Mouse (Mus musculus) neural tube, embryonic 15.5 days (tissue): Measurements from ENCODE around the gene Fhit. TPM values are rescaled to one million over a fixed set of nuclear protein-coding genes. Genes with fewer than 3 reads are reported as not detected.
"Not testable (repeated sequence)": the region's sequence is repeated elsewhere in the genome, so short reads cannot be mapped to it uniquely, and the experiment has no call there.

Source experiments
- ATAC-seq: fragments of 200-750 bp; cut with Nextera tagmentation; 2 replicates; pipeline ENCODE4 v1.8.0; 2017; ENCODE audit warnings: mild to moderate bottlenecking, moderate TSS enrichment, moderate library complexity; ENCODE audit not compliant: low FRiP score
- H3K27ac ChIP-seq: fragments of 300-500 bp; sonication (generic); replicated peaks from 2 replicates; pipeline ENCODE4 v1.5.1; 2015; ENCODE audit warnings: mild to moderate bottlenecking, inconsistent platforms
- H3K27me3 ChIP-seq: fragments of 300-500 bp; sonication (generic); replicated peaks from 2 replicates; pipeline ENCODE4 v1.6.1; 2015; ENCODE audit warnings: inconsistent platforms
- H3K36me3 ChIP-seq: fragments of 300-500 bp; sonication (generic); 2 replicates; pipeline ENCODE4 v1.6.1; 2015; ENCODE audit warnings: inconsistent platforms
- H3K4me1 ChIP-seq: fragments of 300-500 bp; sonication (generic); 2 replicates; pipeline ENCODE4 v1.6.1; 2015; ENCODE audit warnings: inconsistent platforms
- H3K4me2 ChIP-seq: fragments of 300-500 bp; sonication (generic); 2 replicates; pipeline ENCODE4 v1.6.1; 2015; ENCODE audit warnings: inconsistent platforms, mild to moderate bottlenecking, moderate library complexity
- H3K4me3 ChIP-seq: fragments of 300-500 bp; sonication (generic); replicated peaks from 2 replicates; pipeline ENCODE4 v1.5.1; 2015; ENCODE audit warnings: mild to moderate bottlenecking, inconsistent platforms
- H3K9ac ChIP-seq: fragments of 300-500 bp; sonication (generic); replicated peaks from 2 replicates; pipeline ENCODE4 v1.6.1; 2015; ENCODE audit warnings: mild to moderate bottlenecking, inconsistent platforms
- H3K9me3 ChIP-seq: fragments of 300-500 bp; sonication (generic); replicated peaks from 2 replicates; pipeline ENCODE4 v1.6.1; 2016; ENCODE audit warnings: inconsistent platforms
- WGBS: fragments of 180-500 bp; shearing (Covaris S2); methylation state at CpG from one replicate; pipeline ENCODE4 v1.1.7; 2015; ENCODE audit warnings: mixed read lengths; 5-methylcytosine and 5-hydroxymethylcytosine counted together
- polyA plus RNA-seq: library from polyadenylated mRNA; unstranded; fragments of >200 nt; fragmentation: Nextera tagmentation; extraction: Ambion mirVana; gene quantifications from 2 replicates; pipeline ENCODE4 v1.2.1, GENCODE M21; 2015

Gene Fhit
- polyA plus RNA-seq, 1 experiment from 2014 or later: 7.5 TPM

DNA sequence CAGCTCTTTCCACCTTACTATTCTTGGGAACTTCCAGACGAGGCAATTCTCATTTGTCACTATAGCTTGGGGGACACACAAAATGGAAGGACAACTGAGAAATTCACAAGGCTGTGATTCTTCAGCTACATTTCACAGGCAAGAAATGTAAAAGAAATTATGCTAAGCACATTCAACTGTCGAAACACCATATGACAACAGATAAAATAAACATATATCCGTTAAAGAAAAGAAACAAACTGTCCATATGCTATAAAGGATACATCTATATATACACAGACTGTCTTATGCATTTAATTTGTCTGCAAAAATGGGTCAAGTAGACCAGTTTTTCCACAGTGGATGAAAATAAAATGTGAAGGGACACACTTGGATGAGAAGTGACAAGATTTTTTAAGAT, 76.2 kb downstream of the Fhit start:
- Histone ChIP-seq H3K4me3 (no peak overlapping the region), H3K4me2 (no peak overlapping the region), H3K4me1 (no peaks in the 10 kb centered on the region), H3K9ac (no peak overlapping the region), H3K36me3 (no peaks in the 10 kb centered on the region), H3K9me3 (no peaks in the 10 kb centered on the region), H3K27me3 (no peaks in the 10 kb centered on the region), H3K27ac (no peak overlapping the region)
- ATAC-seq: no peak
- WGBS: 88% methylated on average over 3 of the region's 3 CpGs

DNA sequence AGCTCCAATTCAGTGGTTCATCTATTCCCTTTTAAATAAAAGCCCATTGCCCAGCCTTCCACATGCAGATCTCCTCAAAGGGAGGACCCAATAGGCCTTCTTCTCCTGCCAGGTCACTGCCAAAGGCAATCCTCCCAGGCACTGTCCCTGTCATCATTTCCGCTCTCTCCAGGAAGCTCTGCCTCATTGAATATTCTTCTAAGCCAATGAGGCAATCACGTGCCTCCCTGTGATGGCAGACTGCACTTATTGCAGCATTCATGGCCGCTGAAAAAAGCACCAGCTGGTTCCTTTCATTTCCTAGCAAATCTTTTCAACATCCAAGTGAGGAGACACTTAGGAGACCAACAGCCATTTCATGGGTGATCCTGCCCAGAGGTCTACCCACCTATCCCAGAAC, 77.9 kb downstream of the Fhit start:
- WGBS: 10% methylated on average over 3 of the region's 3 CpGs
- Histone ChIP-seq H3K27ac (no peak overlapping the region), H3K4me3 (no peak overlapping the region), H3K9me3 (no peaks in the 10 kb centered on the region), H3K4me1 (no peaks in the 10 kb centered on the region), H3K36me3 (no peaks in the 10 kb centered on the region), H3K4me2 (no peak overlapping the region), H3K9ac (no peak overlapping the region), H3K27me3 (no peaks in the 10 kb centered on the region)
- no peak for ATAC-seq

DNA sequence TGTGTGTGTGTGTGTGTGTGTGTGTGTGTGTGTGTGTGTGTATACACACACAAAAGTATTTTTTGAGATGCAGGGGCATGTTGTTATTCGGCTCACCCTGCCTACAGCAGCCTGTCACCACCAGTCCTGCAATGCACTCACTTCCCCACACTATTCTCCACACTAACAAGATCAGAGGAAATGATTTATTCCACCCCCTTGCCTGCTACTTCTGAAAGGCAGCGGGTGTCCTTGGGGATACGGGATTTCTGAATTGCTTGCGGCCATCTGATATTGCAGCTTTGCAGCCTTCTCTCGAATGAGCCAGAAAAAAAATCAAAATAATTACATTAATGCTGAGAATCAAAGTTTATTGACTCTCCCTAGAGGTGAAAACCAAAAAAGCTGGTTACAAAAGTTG, 78.4 kb downstream of the Fhit start:
- ATAC-seq: no peak; the same call in 1 of the 2 replicates
- Histone ChIP-seq H3K27ac (no peak overlapping the region), H3K4me2 (no peak overlapping the region)

DNA sequence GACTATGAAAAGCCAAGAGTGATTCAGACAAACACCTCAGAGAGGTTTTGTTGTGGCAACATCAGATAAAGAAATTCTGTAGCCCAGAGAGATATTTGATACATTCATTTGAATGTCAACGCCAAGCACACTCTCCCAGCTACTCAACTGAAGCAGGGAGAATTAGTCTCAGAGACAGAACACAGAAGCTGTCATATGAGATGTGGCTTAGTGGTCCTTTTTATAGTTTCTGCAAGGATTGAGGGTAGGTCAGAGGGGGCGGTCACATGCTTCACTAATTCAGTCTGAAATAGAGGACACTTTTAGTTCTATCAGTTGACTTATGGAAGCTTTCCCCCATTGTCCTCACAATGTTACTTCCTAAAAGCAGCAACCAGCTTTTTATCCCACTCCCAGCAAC, 98.2 kb downstream of the Fhit start:
- no peak for ATAC-seq
- H3K27me3 ChIP-seq: no peaks in the 10 kb centered on the region
- H3K4me2 ChIP-seq: no peak overlapping the region
- H3K27ac ChIP-seq: no peak overlapping the region
- no peaks in the 10 kb centered on the region for H3K4me1 ChIP-seq
- no peaks in the 10 kb centered on the region for H3K9me3 ChIP-seq
- H3K9ac ChIP-seq: no peak overlapping the region
- H3K4me3 ChIP-seq: no peak overlapping the region
- WGBS: 54% methylated on average over 2 of the region's 2 CpGs
- no peaks in the 10 kb centered on the region for H3K36me3 ChIP-seq

More for the DNA sequence above, 78.4 kb downstream of the Fhit start:
- no peaks in the 10 kb centered on the region for H3K9me3 ChIP-seq
- no peaks in the 10 kb centered on the region for H3K4me1 ChIP-seq
- H3K27me3 ChIP-seq: no peaks in the 10 kb centered on the region
- 33% methylated on average over 5 of the region's 5 CpGs for WGBS
- no peak overlapping the region for H3K9ac ChIP-seq
- H3K4me3 ChIP-seq: no peak overlapping the region
- H3K36me3 ChIP-seq: no peaks in the 10 kb centered on the region

DNA sequence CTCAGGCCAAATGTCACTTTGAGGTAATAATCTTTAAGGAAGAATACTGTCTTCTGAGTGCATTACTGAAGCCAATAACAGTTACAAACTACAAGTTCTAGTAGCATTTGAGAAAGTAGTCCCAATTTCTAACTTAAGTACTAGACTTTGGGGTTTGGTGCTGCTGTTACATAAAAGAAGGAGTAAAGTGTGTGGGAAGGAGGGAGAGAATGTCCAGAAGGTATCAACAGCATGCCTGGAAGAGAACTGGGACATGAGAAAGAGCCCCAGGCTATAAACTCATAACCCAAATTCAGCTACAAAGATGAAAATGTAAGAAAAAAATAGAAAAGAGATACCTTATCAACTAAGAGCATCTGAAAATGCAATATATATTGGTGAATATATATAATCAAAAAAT, 101.6 kb downstream of the Fhit start:
- no peak for ATAC-seq

DNA sequence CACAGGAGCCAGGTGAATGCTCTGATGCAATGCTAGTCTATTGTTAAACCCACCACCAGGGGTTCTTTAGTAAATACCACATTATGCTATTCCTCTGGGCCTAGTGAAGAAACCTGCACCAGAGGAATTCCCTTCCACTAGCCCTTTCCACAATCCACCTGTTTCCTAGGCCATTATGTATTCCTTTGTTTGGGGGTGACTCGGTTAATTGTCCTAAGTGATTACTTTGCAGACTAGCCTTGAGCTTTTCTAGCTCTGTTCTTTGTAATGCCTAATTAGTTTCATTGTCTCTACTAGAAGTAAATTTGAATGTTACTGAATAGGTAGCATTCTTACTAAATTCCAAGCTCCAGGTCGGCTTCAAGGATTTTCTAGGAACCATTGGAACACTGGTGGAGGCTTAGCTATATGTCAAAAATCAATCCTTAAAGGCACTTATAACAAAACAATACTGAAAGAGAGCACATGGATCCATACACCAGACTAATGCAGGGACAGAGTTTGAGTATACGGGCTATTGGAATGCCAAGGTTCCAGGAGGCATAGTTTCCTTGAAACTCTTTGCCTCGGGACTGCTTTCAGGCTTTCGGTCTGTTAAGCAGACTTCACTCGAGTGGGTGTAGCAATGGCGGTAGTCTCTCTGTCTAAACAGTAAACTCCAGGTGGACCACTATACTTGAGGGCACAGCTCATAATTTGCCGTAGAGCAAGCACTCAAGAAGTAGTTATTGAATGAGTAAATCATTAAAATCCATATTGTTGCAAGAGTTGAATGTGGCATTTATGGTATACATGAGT, 122.1 kb downstream of the Fhit start:
- H3K4me1 ChIP-seq, H3K4me2 ChIP-seq, H3K4me3 ChIP-seq, H3K36me3 ChIP-seq, H3K9me3 ChIP-seq, H3K27me3 ChIP-seq, H3K27ac ChIP-seq, ATAC-seq, H3K9ac ChIP-seq: not testable (repeated sequence)
- WGBS: 66% methylated on average over 8 of the region's 8 CpGs

More for the DNA sequence above, 101.6 kb downstream of the Fhit start:
- Histone ChIP-seq H3K27ac (no peak overlapping the region), H3K36me3 (no peaks in the 10 kb centered on the region), H3K4me2 (no peak overlapping the region), H3K9ac (no peak overlapping the region), H3K4me3 (no peak overlapping the region), H3K27me3 (no peaks in the 10 kb centered on the region), H3K9me3 (no peaks in the 10 kb centered on the region), H3K4me1 (no peaks in the 10 kb centered on the region)

DNA sequence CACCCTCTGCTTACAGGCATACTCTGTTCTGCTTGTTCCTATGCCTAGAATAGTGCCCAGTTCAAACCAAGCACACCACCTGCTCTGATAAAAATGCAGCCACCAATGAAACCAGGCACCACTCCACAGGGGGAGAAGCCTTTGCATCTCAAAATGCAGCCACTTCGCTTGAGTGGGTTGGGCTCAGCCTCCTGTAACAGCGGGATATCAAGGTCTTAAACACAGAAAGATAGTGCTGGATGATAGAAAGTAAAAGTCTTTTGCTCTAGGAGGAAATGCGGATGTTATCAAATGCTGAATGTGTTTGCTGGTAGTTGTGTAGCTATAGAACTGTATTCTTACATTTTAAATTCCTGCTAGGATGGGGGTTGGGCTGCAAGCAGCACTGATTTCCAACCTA, 140.4 kb downstream of the Fhit start:
- no peak overlapping the region for H3K27ac ChIP-seq
- WGBS: 24% methylated on average over 3 of the region's 3 CpGs
- H3K9ac ChIP-seq: no peak overlapping the region
- no peak overlapping the region for H3K4me2 ChIP-seq
- H3K4me1 ChIP-seq: no peaks in the 10 kb centered on the region
- H3K9me3 ChIP-seq: no peaks in the 10 kb centered on the region
- ATAC-seq: no peak
- no peaks in the 10 kb centered on the region for H3K27me3 ChIP-seq
- H3K36me3 ChIP-seq: no peaks in the 10 kb centered on the region
- H3K4me3 ChIP-seq: no peak overlapping the region

DNA sequence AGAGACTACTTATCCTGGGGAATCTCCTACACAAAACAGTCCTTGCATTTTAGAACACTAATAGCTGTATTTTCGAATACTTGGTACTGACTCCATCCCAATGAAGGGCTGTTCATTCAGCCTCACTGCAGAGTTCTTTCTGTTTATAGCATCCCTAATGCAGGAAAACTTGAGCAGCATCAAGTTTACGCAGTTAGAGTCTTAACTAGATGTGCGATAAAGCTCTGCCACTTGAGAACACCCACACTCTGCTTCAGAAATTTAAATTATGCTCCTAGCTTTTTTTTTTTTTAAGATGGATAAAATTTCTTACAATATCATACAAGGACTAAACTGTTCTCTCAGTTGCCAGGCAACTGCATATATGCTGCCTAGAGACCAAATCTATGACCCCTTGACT, 183.2 kb downstream of the Fhit start:
- no peak overlapping the region for H3K9ac ChIP-seq
- H3K9me3 ChIP-seq: no peaks in the 10 kb centered on the region
- no peak overlapping the region for H3K27ac ChIP-seq
- WGBS: 93% methylated on average over 3 of the region's 3 CpGs
- ATAC-seq: no peak
- no peak overlapping the region for H3K4me3 ChIP-seq
- no peaks in the 10 kb centered on the region for H3K27me3 ChIP-seq
- H3K4me1 ChIP-seq: no peaks in the 10 kb centered on the region
- no peak overlapping the region for H3K4me2 ChIP-seq
- no peaks in the 10 kb centered on the region for H3K36me3 ChIP-seq

DNA sequence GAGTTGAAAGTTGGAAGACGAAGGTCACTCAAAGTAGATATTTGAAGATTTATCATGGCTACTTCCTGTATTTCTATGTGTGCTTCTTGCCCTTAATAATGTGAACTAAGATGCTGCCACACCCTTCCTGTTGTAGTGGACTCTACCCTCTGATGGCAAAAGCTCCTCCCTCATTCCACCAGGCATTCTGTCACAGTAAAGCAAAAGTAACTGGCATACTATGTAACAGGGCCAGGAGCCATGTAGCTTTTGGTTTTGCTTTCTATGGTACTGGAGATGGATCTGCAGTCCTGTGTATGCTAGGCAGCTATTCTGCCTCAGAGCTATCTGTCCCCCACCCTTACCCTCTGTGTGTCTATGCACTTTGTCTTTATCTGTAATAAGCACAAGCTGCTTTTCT, 220.2 kb downstream of the Fhit start:
- H3K27ac ChIP-seq: no peak overlapping the region
- 91% methylated on average over 1 of the region's 1 CpGs for WGBS
- no peaks in the 10 kb centered on the region for H3K36me3 ChIP-seq
- H3K9ac ChIP-seq: no peak overlapping the region
- no peak overlapping the region for H3K4me3 ChIP-seq
- no peaks in the 10 kb centered on the region for H3K27me3 ChIP-seq
- no peak for ATAC-seq
- no peaks in the 10 kb centered on the region for H3K9me3 ChIP-seq
- H3K4me1 ChIP-seq: no peaks in the 10 kb centered on the region
- no peak overlapping the region for H3K4me2 ChIP-seq

DNA sequence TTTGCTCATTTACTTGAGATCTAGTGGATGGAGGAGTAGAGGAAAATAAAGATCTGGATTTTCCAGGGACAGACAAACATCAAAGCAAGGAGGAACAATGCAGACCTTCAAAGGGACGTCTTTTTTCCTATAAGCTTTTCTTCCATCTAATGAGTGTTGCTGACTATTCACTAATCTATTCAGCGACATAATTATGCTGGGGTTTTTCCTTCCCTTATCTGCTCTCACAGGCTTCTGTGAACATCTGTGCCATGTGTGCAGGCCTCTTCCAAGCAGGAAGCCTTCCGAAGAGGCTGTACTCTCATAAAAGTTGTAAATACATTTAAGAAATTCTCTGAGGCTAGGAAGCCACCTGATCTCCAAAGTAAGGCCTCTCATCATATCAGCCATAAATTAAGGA, 228.2 kb downstream of the Fhit start:
- no peaks in the 10 kb centered on the region for H3K27me3 ChIP-seq
- H3K9me3 ChIP-seq: no peaks in the 10 kb centered on the region
- no peak overlapping the region for H3K9ac ChIP-seq
- H3K4me3 ChIP-seq: no peak overlapping the region
- no peak for ATAC-seq
- no peak overlapping the region for H3K27ac ChIP-seq
- H3K4me2 ChIP-seq: no peak overlapping the region
- H3K4me1 ChIP-seq: no peaks in the 10 kb centered on the region
- no peaks in the 10 kb centered on the region for H3K36me3 ChIP-seq
- WGBS: 25% methylated on average over 3 of the region's 3 CpGs

DNA sequence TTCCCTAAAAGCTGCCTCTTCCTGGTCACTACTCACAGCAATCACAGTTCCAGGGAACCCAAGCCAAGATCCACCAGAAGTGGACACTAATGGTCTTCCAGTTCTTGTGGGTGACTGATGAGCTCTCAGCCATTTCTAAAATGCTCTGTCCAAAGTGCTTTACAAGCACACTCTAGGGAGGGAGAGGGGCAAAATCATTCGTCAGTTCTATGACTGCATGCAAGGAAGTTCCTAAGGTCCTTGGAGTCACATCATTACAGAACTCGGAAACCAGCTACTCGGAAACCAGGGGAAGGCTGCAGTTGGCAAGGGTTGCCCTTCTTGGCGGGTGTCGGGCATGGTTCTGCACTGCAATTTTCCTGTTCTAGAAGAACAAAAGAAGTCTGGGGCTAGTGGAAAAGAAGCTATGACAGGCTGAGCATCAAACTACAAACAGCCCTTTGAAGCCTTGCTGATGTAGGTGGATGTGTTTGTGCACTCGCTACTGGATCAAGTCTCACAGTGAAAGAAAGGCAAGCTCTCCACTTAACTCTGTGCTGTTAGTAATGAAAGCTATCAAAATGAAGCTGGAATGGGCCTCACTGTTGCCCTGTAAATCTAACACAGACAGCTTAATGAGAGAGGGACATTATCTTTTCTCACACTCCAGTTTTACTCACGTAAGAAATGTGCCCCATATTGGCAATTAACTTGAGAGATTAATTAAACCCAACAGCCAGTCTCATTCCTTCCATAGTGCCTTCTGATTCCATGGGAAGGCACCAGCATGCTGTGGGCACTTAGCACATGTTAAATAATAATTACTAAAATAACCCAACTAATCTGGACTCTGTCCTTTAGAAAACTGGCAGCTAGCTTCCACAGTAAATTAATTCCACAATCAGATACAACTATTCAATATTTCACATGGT, 243.7 kb downstream of the Fhit start:
- Histone ChIP-seq H3K27ac (peak overlapping the region; percentile 56), H3K27me3 (no peaks in the 10 kb centered on the region), H3K4me3 (no peak overlapping the region), H3K36me3 (no peaks in the 10 kb centered on the region), H3K9me3 (no peaks in the 10 kb centered on the region), H3K9ac (no peak overlapping the region), H3K4me2 (peak overlapping the region; percentile 6; the same call in 1 of the 2 replicates), H3K4me1 (peaks cover 5% of the 10 kb centered on the region; the same call in 1 of the 2 replicates)
- peak; percentile 86 for ATAC-seq
- WGBS: 43% methylated on average over 7 of the region's 7 CpGs

DNA sequence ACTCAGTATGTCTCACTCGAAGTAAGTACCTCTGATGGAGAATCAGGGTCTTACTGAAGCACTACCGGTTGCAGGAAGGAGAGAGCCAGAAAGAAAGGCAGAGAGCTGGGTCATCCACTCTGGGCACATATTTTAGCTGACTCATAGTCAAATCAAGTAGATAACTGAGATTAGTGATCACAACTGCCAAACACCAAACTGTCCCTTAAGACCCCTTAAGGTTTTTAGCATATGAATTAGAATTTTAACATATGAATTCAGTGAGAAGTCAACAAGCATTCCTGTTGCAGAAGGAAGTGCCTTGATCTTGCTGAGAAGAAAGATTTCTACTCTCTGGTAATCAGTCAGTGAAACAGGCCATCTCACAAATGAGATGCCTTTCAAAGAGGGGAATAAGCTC, 253.8 kb downstream of the Fhit start:
- no peak for ATAC-seq
- H3K9ac ChIP-seq: no peak overlapping the region
- H3K4me1 ChIP-seq: no peaks in the 10 kb centered on the region
- no peaks in the 10 kb centered on the region for H3K27me3 ChIP-seq
- WGBS: 70% methylated on average over 2 of the region's 2 CpGs
- H3K4me2 ChIP-seq: no peak overlapping the region
- no peaks in the 10 kb centered on the region for H3K9me3 ChIP-seq
- no peak overlapping the region for H3K4me3 ChIP-seq
- no peak overlapping the region for H3K27ac ChIP-seq
- H3K36me3 ChIP-seq: no peaks in the 10 kb centered on the region
